Mouse (Mus musculus) limb, embryonic 15.5 days (tissue): ENCODE data around the gene Gm10670. TPM values are rescaled to one million over a fixed set of nuclear protein-coding genes. Genes with fewer than 3 reads are reported as not detected.
"Not testable (repeated sequence)": the region's sequence is repeated elsewhere in the genome, so short reads cannot be mapped to it uniquely, and the experiment has no call there.

Source experiments
- ATAC-seq: fragments of 200-750 bp; cut with Nextera tagmentation; 2 replicates; pipeline ENCODE4 v1.8.0; 2017; ENCODE audit warnings: low read depth, moderate TSS enrichment; ENCODE audit not compliant: insufficient number of reproducible peaks, low FRiP score, low TSS enrichment
- H3K27ac ChIP-seq: fragments of 300-500 bp; sonication (generic); 2 replicates; pipeline ENCODE4 v1.5.1; 2015; ENCODE audit warnings: moderate library complexity, mild to moderate bottlenecking, inconsistent platforms
- H3K27me3 ChIP-seq: fragments of 300-500 bp; sonication (generic); 2 replicates; pipeline ENCODE4 v1.6.1; 2015; ENCODE audit warnings: inconsistent platforms
- H3K36me3 ChIP-seq: fragments of 300-500 bp; sonication (generic); 2 replicates; pipeline ENCODE4 v1.6.1; 2015; ENCODE audit warnings: inconsistent platforms
- H3K4me1 ChIP-seq: fragments of 300-500 bp; sonication (generic); 2 replicates; pipeline ENCODE4 v1.6.1; 2015; ENCODE audit warnings: inconsistent platforms
- H3K4me2 ChIP-seq: fragments of 300-500 bp; sonication (generic); 2 replicates; pipeline ENCODE4 v1.6.1; 2015; ENCODE audit warnings: mild to moderate bottlenecking, inconsistent platforms
- H3K4me3 ChIP-seq: fragments of 300-500 bp; sonication (generic); 2 replicates; pipeline ENCODE4 v1.5.1; 2015; ENCODE audit warnings: mild to moderate bottlenecking, inconsistent platforms
- H3K9ac ChIP-seq: fragments of 300-500 bp; sonication (generic); 2 replicates; pipeline ENCODE4 v1.6.1; 2015; ENCODE audit warnings: inconsistent platforms
- H3K9me3 ChIP-seq: fragments of 300-500 bp; sonication (generic); 2 replicates; pipeline ENCODE4 v1.6.1; 2016; ENCODE audit warnings: inconsistent platforms
- WGBS: fragments of 180-500 bp; shearing (Covaris S2); methylation state at CpG from one replicate; pipeline ENCODE4 v1.1.7; 2015; 5-methylcytosine and 5-hydroxymethylcytosine counted together
- polyA plus RNA-seq: library from polyadenylated mRNA; unstranded; fragments of >200 nt; fragmentation: Nextera tagmentation; extraction: Ambion mirVana; gene quantifications from 2 replicates; pipeline ENCODE4 v1.2.1, GENCODE M21; 2015

Gene Gm10670
- polyA plus RNA-seq, result not detected in 2 replicates

- WGBS, result no CpG with 5 or more reads among the region's 5 CpGs
- H3K36me3 ChIP-seq, H3K27ac ChIP-seq, ATAC-seq, H3K4me1 ChIP-seq, H3K9ac ChIP-seq, H3K4me2 ChIP-seq, H3K27me3 ChIP-seq, H3K4me3 ChIP-seq, H3K9me3 ChIP-seq: not testable (repeated sequence)
Observed at GRCm38 (mm10) chr7:20474825-20475224, at the start of gene Gm10670. TSS of gene Gm10670 (minus strand) at chr7:20474925.

GRCm38 (mm10) chr7:20510434-20510833, 35.7 kb upstream of the Gm10670 start, which contains the start of gene Vmn1r103:
TSS of gene Vmn1r103 (minus strand) at chr7:20510534.
- H3K27ac ChIP-seq, H3K27me3 ChIP-seq, H3K9ac ChIP-seq, H3K36me3 ChIP-seq, H3K4me2 ChIP-seq, ATAC-seq, H3K9me3 ChIP-seq, H3K4me3 ChIP-seq, H3K4me1 ChIP-seq: not testable (repeated sequence)
- WGBS, result 44% methylated on average over 1 of the region's 3 CpGs

GRCm38 (mm10) chr7:20442493-20442892, 32.2 kb downstream of the Gm10670 start, which contains the start of gene Vmn1r101:
TSS of gene Vmn1r101 (minus strand) at chr7:20442593.
- not testable (repeated sequence) for H3K9me3 ChIP-seq, ATAC-seq, H3K4me1 ChIP-seq, H3K9ac ChIP-seq, H3K4me3 ChIP-seq, H3K27me3 ChIP-seq, H3K27ac ChIP-seq, H3K36me3 ChIP-seq, H3K4me2 ChIP-seq
- WGBS, result no CpG with 5 or more reads among the region's 2 CpGs

Other genes with a start within 250 kb of the Gm10670 start
- gene Gm4498, start 241.1 kb downstream of the Gm10670 start, polyA plus RNA-seq, result not detected in 2 replicates
- gene Gm5890, start 212.1 kb downstream of the Gm10670 start, polyA plus RNA-seq, result not detected in 2 replicates
- not detected in 2 replicates for gene Gm4133, start 140.9 kb downstream of the Gm10670 start, polyA plus RNA-seq
- gene Gm5728, start 99.5 kb downstream of the Gm10670 start, polyA plus RNA-seq, result not detected in 2 replicates
- not detected in 2 replicates for gene Vmn1r100, start 57.0 kb downstream of the Gm10670 start, polyA plus RNA-seq
- gene Vmn1r101, start 32.3 kb downstream of the Gm10670 start, polyA plus RNA-seq, result not detected in 2 replicates
- gene Vmn1r103, start 35.6 kb upstream of the Gm10670 start, polyA plus RNA-seq, result not detected in 2 replicates
- not detected in 2 replicates for gene Vmn1r104, start 58.9 kb upstream of the Gm10670 start, polyA plus RNA-seq
- not detected in 2 replicates for gene Gm5726, start 70.8 kb upstream of the Gm10670 start, polyA plus RNA-seq
- not detected in 2 replicates for gene Gm4141, start 101.3 kb upstream of the Gm10670 start, polyA plus RNA-seq
- not detected in 2 replicates for gene Gm4513, start 124.1 kb upstream of the Gm10670 start, polyA plus RNA-seq
- not detected in 2 replicates for gene Vmn1r107, start 194.0 kb upstream of the Gm10670 start, polyA plus RNA-seq
- gene Vmn1r111, start 228.3 kb upstream of the Gm10670 start, polyA plus RNA-seq, result not detected in 2 replicates